Mouse (Mus musculus): ENCODE results near the gene Trmo. TPM values are rescaled to one million over a fixed set of nuclear protein-coding genes. Genes with fewer than 3 reads are reported as not detected.

Gene Trmo
- 9.9 and 11.0 TPM in 2 replicates for polyA plus RNA-seq (2015; fragmentation: Nextera tagmentation; extraction: Ambion mirVana)

DNA sequence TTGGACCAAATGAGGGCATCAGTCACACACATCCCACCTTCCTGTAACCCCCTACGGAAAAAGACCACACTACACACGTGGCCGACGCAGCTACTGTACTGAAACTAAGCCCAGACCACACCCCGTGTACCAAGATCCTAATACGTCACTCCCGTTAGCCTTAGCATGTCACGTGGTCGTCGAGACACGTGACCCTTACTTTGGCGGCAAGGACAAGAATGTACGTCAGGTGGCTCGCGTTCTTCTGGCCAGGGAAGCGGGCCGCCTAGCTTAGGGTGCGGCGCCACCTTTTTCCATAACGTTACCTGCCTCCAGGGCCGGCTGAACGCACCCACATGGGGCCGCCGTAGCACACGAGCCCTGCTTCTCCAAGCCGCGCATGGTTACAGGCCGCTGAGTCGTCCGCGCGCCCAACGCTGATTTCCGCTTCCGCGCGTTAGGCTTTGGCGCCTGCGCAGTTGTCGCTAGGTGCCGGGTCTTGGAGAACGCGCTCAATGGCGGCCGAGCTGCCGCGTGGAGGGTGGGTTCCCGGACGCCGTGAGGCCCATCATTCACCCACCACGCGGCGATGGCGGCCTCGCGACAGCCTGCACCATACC lies at the start of gene Trmo:
TSS of gene Trmo (minus strand) at position 425 of the 599 bp plus-strand sequence.
- peak within 1 kb of the TSS; percentile 80 for H3K9ac ChIP-seq (ENCODE audit: low read length)
- H3K4me3 ChIP-seq (replicated peaks; ENCODE audit: low read length): peak within 1 kb of the TSS; percentile 57
- no peaks in the 10 kb centered on the region for H3K9me3 ChIP-seq (replicated peaks; ENCODE audit: control insufficient read depth, low read length)
- no peaks in the 10 kb centered on the region for H3K36me3 ChIP-seq (ENCODE audit: control insufficient read depth, insufficient read depth, low read length)
- H3K27ac ChIP-seq (ENCODE audit: low read length): peak within 1 kb of the TSS; percentile 94
- H3K4me1 ChIP-seq (ENCODE audit: control insufficient read depth, insufficient read depth, low read length): no peaks in the 10 kb centered on the region
- no peaks in the 10 kb centered on the region for H3K27me3 ChIP-seq (ENCODE audit: control insufficient read depth, insufficient read depth, low read length)
- ATAC-seq (ENCODE audit: insufficient read depth, low FRiP score): peak; percentile 95
- WGBS: under 1% methylated on average over 56 of the region's 56 CpGs
- H3K4me2 ChIP-seq (ENCODE audit: low read depth, low read length): peak within 1 kb of the TSS; percentile 58

GRCm38 (mm10) chr4:46432339-46433036 lies 43.3 kb upstream of the Trmo start:
- no peak; the same call in 1 of the 2 replicates for ATAC-seq (ENCODE audit: insufficient read depth, low FRiP score)

DNA sequence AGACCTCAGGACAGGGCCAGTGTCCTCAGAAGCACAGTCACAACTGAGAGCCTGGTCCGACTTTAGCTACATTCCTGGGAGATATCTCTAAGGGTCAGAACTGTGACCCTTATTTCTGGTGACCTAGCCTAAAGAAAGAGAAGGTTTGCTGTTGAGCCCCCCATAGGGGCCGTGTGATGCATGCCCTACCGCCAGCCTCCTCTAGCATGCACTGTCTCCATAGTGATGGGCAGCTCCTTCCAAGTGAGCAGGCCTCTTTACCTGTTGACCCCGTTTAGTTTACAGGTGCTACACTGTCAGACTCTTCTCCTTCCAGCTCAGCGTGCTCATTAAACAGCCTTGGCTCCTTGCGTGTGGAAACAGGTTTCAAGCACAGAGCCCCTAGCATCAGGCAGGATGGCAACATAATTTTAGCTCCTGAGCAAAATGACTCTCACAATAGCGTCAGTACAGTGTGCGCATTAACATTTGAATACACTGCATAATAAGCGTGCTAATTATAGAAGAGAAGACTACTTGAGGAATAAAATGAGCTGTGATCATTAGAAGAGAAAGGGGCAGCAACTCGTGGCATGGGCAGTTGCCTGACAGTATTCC lies 39.8 kb upstream of the Trmo start:
- Histone ChIP-seq H3K27ac (ENCODE audit: low read length) (no peak overlapping the region), H3K9me3 (replicated peaks; ENCODE audit: control insufficient read depth, low read length) (no peaks in the 10 kb centered on the region), H3K4me2 (ENCODE audit: low read depth, low read length) (no peak overlapping the region), H3K9ac (ENCODE audit: low read length) (no peak overlapping the region), H3K27me3 (ENCODE audit: control insufficient read depth, insufficient read depth, low read length) (no peaks in the 10 kb centered on the region), H3K36me3 (ENCODE audit: control insufficient read depth, insufficient read depth, low read length) (no peaks in the 10 kb centered on the region), H3K4me1 (ENCODE audit: control insufficient read depth, insufficient read depth, low read length) (no peaks in the 10 kb centered on the region), H3K4me3 (replicated peaks; ENCODE audit: low read length) (no peak overlapping the region)
- WGBS: 60% methylated on average over 10 of the region's 10 CpGs
- ATAC-seq (ENCODE audit: insufficient read depth, low FRiP score): no peak

More at GRCm38 (mm10) chr4:46432339-46433036, 43.3 kb upstream of the Trmo start:
- Histone ChIP-seq H3K27me3 (ENCODE audit: control insufficient read depth, insufficient read depth, low read length) (no peaks in the 10 kb centered on the region), H3K4me2 (ENCODE audit: low read depth, low read length) (no peak overlapping the region), H3K9me3 (replicated peaks; ENCODE audit: control insufficient read depth, low read length) (no peaks in the 10 kb centered on the region), H3K9ac (ENCODE audit: low read length) (no peak overlapping the region), H3K4me3 (replicated peaks; ENCODE audit: low read length) (no peak overlapping the region), H3K27ac (ENCODE audit: low read length) (no peak overlapping the region), H3K36me3 (ENCODE audit: control insufficient read depth, insufficient read depth, low read length) (no peaks in the 10 kb centered on the region), H3K4me1 (ENCODE audit: control insufficient read depth, insufficient read depth, low read length) (no peaks in the 10 kb centered on the region)
- WGBS: 65% methylated on average over 12 of the region's 12 CpGs

DNA sequence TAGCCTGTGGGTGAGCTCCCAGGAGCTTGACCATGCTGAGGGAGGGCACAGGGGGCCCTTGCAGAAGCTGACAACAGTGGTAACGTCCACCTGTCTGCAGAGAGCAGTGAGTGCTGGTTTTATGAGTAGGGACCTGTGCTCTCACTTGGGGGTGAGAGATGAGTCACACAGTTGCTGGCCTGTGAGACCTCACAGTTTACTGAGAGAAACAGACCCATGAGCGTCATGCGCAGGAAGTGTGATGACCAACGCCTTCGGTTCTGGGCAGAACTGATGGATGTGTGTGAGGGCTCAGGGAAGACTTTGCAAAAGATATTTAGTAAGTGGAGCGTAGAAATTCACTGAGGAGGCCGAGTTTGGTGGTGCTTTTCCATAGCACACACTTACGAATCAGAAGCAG lies 33.4 kb upstream of the Trmo start:
- no peak overlapping the region for H3K4me2 ChIP-seq (ENCODE audit: low read depth, low read length)
- H3K27ac ChIP-seq (ENCODE audit: low read length): no peak overlapping the region
- H3K27me3 ChIP-seq (ENCODE audit: control insufficient read depth, insufficient read depth, low read length): no peaks in the 10 kb centered on the region
- ATAC-seq (ENCODE audit: insufficient read depth, low FRiP score): no peak
- no peak overlapping the region for H3K4me3 ChIP-seq (replicated peaks; ENCODE audit: low read length)
- WGBS: 59% methylated on average over 8 of the region's 8 CpGs
- H3K9me3 ChIP-seq (replicated peaks; ENCODE audit: control insufficient read depth, low read length): no peaks in the 10 kb centered on the region
- no peaks in the 10 kb centered on the region for H3K36me3 ChIP-seq (ENCODE audit: control insufficient read depth, insufficient read depth, low read length)
- H3K9ac ChIP-seq (ENCODE audit: low read length): no peak overlapping the region
- no peaks in the 10 kb centered on the region for H3K4me1 ChIP-seq (ENCODE audit: control insufficient read depth, insufficient read depth, low read length)

- 72% methylated on average over 9 of the region's 9 CpGs for WGBS
- Histone ChIP-seq H3K27me3 (ENCODE audit: control insufficient read depth, insufficient read depth, low read length) (no peaks in the 10 kb centered on the region), H3K4me3 (replicated peaks; ENCODE audit: low read length) (no peak overlapping the region), H3K36me3 (ENCODE audit: control insufficient read depth, insufficient read depth, low read length) (no peaks in the 10 kb centered on the region), H3K27ac (ENCODE audit: low read length) (no peak overlapping the region), H3K9me3 (replicated peaks; ENCODE audit: control insufficient read depth, low read length) (no peaks in the 10 kb centered on the region), H3K9ac (ENCODE audit: low read length) (no peak overlapping the region), H3K4me2 (ENCODE audit: low read depth, low read length) (no peak overlapping the region), H3K4me1 (ENCODE audit: control insufficient read depth, insufficient read depth, low read length) (no peaks in the 10 kb centered on the region)
- no peak for ATAC-seq (ENCODE audit: insufficient read depth, low FRiP score)
These were observed 29.6 kb upstream of the Trmo start for GRCm38 (mm10) chr4:46418851-46419250.

- no peak for ATAC-seq (ENCODE audit: insufficient read depth, low FRiP score)
- H3K9me3 ChIP-seq (replicated peaks; ENCODE audit: control insufficient read depth, low read length): no peaks in the 10 kb centered on the region
- no peak overlapping the region for H3K27ac ChIP-seq (ENCODE audit: low read length)
- no peaks in the 10 kb centered on the region for H3K4me1 ChIP-seq (ENCODE audit: control insufficient read depth, insufficient read depth, low read length)
- WGBS: 59% methylated on average over 3 of the region's 3 CpGs
- H3K9ac ChIP-seq (ENCODE audit: low read length): no peak overlapping the region
- no peaks in the 10 kb centered on the region for H3K36me3 ChIP-seq (ENCODE audit: control insufficient read depth, insufficient read depth, low read length)
- no peak overlapping the region for H3K4me3 ChIP-seq (replicated peaks; ENCODE audit: low read length)
- H3K4me2 ChIP-seq (ENCODE audit: low read depth, low read length): no peak overlapping the region
- H3K27me3 ChIP-seq (ENCODE audit: control insufficient read depth, insufficient read depth, low read length): no peaks in the 10 kb centered on the region
These were observed 28.3 kb upstream of the Trmo start for GRCm38 (mm10) chr4:46417491-46417890.

DNA sequence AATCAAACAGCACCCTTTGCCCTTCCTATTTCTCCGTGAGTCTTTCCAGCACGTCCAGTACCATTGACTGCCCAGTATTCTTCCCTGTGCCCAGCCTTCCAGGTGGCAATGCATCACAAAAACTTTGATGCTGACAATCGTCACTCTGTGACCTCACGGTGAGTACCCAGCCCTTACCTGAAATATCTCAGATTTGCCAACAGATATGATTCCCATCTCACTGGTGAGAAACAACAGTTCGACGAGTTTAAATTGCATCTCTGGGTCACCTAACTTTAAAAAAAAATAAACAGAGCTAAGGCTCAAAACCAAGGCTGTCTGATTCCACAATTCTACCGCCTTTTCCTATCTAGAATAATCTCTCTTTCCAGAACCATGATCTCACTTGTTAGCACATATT lies 24.2 kb upstream of the Trmo start, which contains the start of gene Hemgn:
TSS of gene Hemgn (minus strand) at position 101 of the 400 bp plus-strand sequence.
- H3K27me3 ChIP-seq (ENCODE audit: control insufficient read depth, insufficient read depth, low read length): no peaks in the 10 kb centered on the region
- no peaks in the 10 kb centered on the region for H3K9me3 ChIP-seq (replicated peaks; ENCODE audit: control insufficient read depth, low read length)
- H3K9ac ChIP-seq (ENCODE audit: low read length): no peak within 1 kb of the TSS
- no peak within 1 kb of the TSS for H3K4me2 ChIP-seq (ENCODE audit: low read depth, low read length)
- WGBS: 74% methylated on average over 7 of the region's 7 CpGs
- H3K27ac ChIP-seq (ENCODE audit: low read length): no peak within 1 kb of the TSS
- ATAC-seq (ENCODE audit: insufficient read depth, low FRiP score): no peak
- no peaks in the 10 kb centered on the region for H3K4me1 ChIP-seq (ENCODE audit: control insufficient read depth, insufficient read depth, low read length)
- H3K36me3 ChIP-seq (ENCODE audit: control insufficient read depth, insufficient read depth, low read length): no peaks in the 10 kb centered on the region
- H3K4me3 ChIP-seq (replicated peaks; ENCODE audit: low read length): no peak within 1 kb of the TSS

DNA sequence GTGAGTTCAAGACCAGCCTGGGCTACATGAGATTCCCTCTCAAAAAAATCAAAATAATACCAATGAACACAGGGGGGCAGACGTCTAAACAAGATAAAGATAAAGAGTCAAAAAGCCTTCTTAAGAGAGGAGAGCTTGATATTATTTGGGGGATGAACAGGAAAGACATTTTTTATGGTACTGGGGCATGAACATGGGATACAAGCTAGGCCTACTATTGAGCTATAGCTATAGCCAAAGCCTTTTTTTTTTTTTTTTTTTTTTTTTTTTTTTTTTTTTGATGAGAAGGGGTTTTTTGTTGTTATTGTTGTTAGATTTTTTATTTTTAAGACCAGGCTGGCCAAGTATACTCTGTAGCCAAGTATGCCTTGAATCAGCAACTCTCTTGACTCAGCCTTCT lies 22.9 kb upstream of the Trmo start:
- Histone ChIP-seq H3K4me2 (ENCODE audit: low read depth, low read length) (no peak overlapping the region), H3K27ac (ENCODE audit: low read length) (no peak overlapping the region), H3K27me3 (ENCODE audit: control insufficient read depth, insufficient read depth, low read length) (no peaks in the 10 kb centered on the region), H3K4me1 (ENCODE audit: control insufficient read depth, insufficient read depth, low read length) (no peaks in the 10 kb centered on the region), H3K9me3 (replicated peaks; ENCODE audit: control insufficient read depth, low read length) (no peaks in the 10 kb centered on the region), H3K36me3 (ENCODE audit: control insufficient read depth, insufficient read depth, low read length) (no peaks in the 10 kb centered on the region), H3K9ac (ENCODE audit: low read length) (no peak overlapping the region), H3K4me3 (replicated peaks; ENCODE audit: low read length) (no peak overlapping the region)
- no peak for ATAC-seq (ENCODE audit: insufficient read depth, low FRiP score)
- WGBS: 51% methylated on average over 1 of the region's 1 CpGs

DNA sequence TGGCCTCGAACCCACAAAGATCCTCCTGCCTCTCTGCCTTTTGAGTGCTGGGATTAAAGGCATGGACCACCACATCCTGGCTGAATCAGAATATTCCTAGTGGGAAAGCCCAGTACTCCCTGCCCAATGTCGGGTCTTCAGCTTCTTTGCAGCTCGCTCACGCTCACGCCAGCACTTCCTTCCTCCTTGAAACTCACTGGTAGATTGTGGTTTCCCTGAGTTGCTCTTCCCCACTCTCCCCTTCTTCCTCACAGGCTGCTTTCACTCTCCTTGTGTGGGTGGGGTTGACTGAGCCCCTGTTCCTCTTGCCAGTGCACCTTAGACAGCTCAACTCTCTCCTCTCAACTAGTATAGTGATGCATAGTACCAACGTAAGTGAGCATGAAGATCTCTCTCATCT lies 22.3 kb upstream of the Trmo start:
- Histone ChIP-seq H3K4me1 (ENCODE audit: control insufficient read depth, insufficient read depth, low read length) (no peaks in the 10 kb centered on the region), H3K27me3 (ENCODE audit: control insufficient read depth, insufficient read depth, low read length) (no peaks in the 10 kb centered on the region), H3K36me3 (ENCODE audit: control insufficient read depth, insufficient read depth, low read length) (no peaks in the 10 kb centered on the region), H3K4me2 (ENCODE audit: low read depth, low read length) (no peak overlapping the region), H3K9ac (ENCODE audit: low read length) (no peak overlapping the region), H3K27ac (ENCODE audit: low read length) (no peak overlapping the region), H3K9me3 (replicated peaks; ENCODE audit: control insufficient read depth, low read length) (no peaks in the 10 kb centered on the region), H3K4me3 (replicated peaks; ENCODE audit: low read length) (no peak overlapping the region)
- 79% methylated on average over 6 of the region's 6 CpGs for whole genome bisulfite sequencing
- ATAC-seq (ENCODE audit: insufficient read depth, low FRiP score): no peak
